Mouse (Mus musculus) heart, embryonic 10.5 days (tissue): Measurements from ENCODE around the gene Pex5l. TPM values are rescaled to one million over a fixed set of nuclear protein-coding genes. Genes with fewer than 3 reads are reported as not detected.
A peak's percentile ranks its signal among the peaks of the same experiment; 100 is the strongest.

Source experiments
- DNase-seq: peaks from one replicate; pipeline ENCODE4 v3.0.0-alpha.2; 2017; ENCODE audit warnings: low spot score
- H3K27ac ChIP-seq: fragments of 300-500 bp; sonication (generic); 2 replicates; pipeline ENCODE4 v1.5.1; 2016; ENCODE audit warnings: mild to moderate bottlenecking
- H3K27me3 ChIP-seq: fragments of 300-500 bp; sonication (generic); 2 replicates; pipeline ENCODE4 v1.6.1; 2016; ENCODE audit warnings: mild to moderate bottlenecking; ENCODE audit not compliant: poor library complexity, insufficient read depth, severe bottlenecking
- H3K36me3 ChIP-seq: fragments of 300-500 bp; sonication (generic); 2 replicates; pipeline ENCODE4 v1.6.1; 2016; ENCODE audit warnings: mild to moderate bottlenecking, moderate library complexity
- H3K4me1 ChIP-seq: fragments of 300-500 bp; sonication (generic); 2 replicates; pipeline ENCODE4 v1.6.1; 2016; ENCODE audit warnings: mild to moderate bottlenecking
- H3K4me3 ChIP-seq: fragments of 300-500 bp; sonication (generic); 2 replicates; pipeline ENCODE4 v1.5.1; 2016; ENCODE audit warnings: mild to moderate bottlenecking, moderate library complexity
- H3K9me3 ChIP-seq: fragments of 300-500 bp; sonication (generic); 2 replicates; pipeline ENCODE4 v1.6.1; 2016; ENCODE audit warnings: mild to moderate bottlenecking, moderate library complexity
- WGBS: fragments of 180-500 bp; shearing (Covaris S2); methylation state at CpG from one replicate; pipeline ENCODE4 v1.1.7; 2016; 5-methylcytosine and 5-hydroxymethylcytosine counted together
- polyA plus RNA-seq: library from polyadenylated mRNA; unstranded; fragments of >200 nt; fragmentation: Nextera tagmentation; extraction: Ambion mirVana; gene quantifications from 2 replicates; pipeline ENCODE4 v1.2.1, GENCODE M21; 2016

Gene Pex5l
- polyA plus RNA-seq, 1 experiment from 2014 or later = 0.14 TPM

GRCm38 (mm10) chr3:32970257-32970656 is 172.8 kb downstream of the Pex5l start:
- no peaks in the 10 kb centered on the region for H3K36me3 ChIP-seq
- no peak overlapping the region for H3K27ac ChIP-seq
- H3K4me3 ChIP-seq = no peak overlapping the region
- H3K4me1 ChIP-seq = no peaks in the 10 kb centered on the region
- WGBS = 85% methylated on average over 1 of the region's 1 CpGs
- no peak for DNase-seq
- H3K27me3 ChIP-seq = no peaks in the 10 kb centered on the region
- H3K9me3 ChIP-seq = no peaks in the 10 kb centered on the region

- no peak for DNase-seq
- no peaks in the 10 kb centered on the region for H3K9me3 ChIP-seq
- no peaks in the 10 kb centered on the region for H3K36me3 ChIP-seq
- H3K4me3 ChIP-seq = no peak overlapping the region
- 72% methylated on average over 1 of the region's 1 CpGs for WGBS
- H3K27me3 ChIP-seq = no peaks in the 10 kb centered on the region
- H3K4me1 ChIP-seq = no peaks in the 10 kb centered on the region
- no peak overlapping the region for H3K27ac ChIP-seq
These were observed 174.2 kb downstream of the Pex5l start for GRCm38 (mm10) chr3:32968671-32969425.

GRCm38 (mm10) chr3:32965528-32965927 is 177.5 kb downstream of the Pex5l start:
- 4% methylated on average over 2 of the region's 2 CpGs for WGBS

GRCm38 (mm10) chr3:32961494-32961893 is 181.6 kb downstream of the Pex5l start:
- Histone ChIP-seq H3K4me3 (no peak overlapping the region), H3K4me1 (no peaks in the 10 kb centered on the region), H3K27ac (no peak overlapping the region), H3K36me3 (no peaks in the 10 kb centered on the region), H3K27me3 (no peaks in the 10 kb centered on the region), H3K9me3 (no peaks in the 10 kb centered on the region)
- WGBS = 83% methylated on average over 3 of the region's 3 CpGs
- DNase-seq = no peak

More at GRCm38 (mm10) chr3:32965528-32965927, 177.5 kb downstream of the Pex5l start:
- no peak for DNase-seq
- no peaks in the 10 kb centered on the region for H3K9me3 ChIP-seq
- no peaks in the 10 kb centered on the region for H3K27me3 ChIP-seq
- H3K27ac ChIP-seq = no peak overlapping the region
- H3K4me3 ChIP-seq = no peak overlapping the region
- H3K36me3 ChIP-seq = no peaks in the 10 kb centered on the region
- no peaks in the 10 kb centered on the region for H3K4me1 ChIP-seq

GRCm38 (mm10) chr3:32951382-32951781 is 191.7 kb downstream of the Pex5l start:
- Histone ChIP-seq H3K9me3 (no peaks in the 10 kb centered on the region), H3K4me1 (no peaks in the 10 kb centered on the region), H3K36me3 (no peaks in the 10 kb centered on the region), H3K27me3 (no peaks in the 10 kb centered on the region), H3K27ac (no peak overlapping the region), H3K4me3 (no peak overlapping the region)
- WGBS = 33% methylated on average over 1 of the region's 1 CpGs
- DNase-seq = no peak

GRCm38 (mm10) chr3:32947486-32947885 is 195.6 kb downstream of the Pex5l start:
- 86% methylated on average over 5 of the region's 5 CpGs for WGBS
- Histone ChIP-seq H3K36me3 (no peaks in the 10 kb centered on the region), H3K4me3 (no peak overlapping the region), H3K4me1 (no peaks in the 10 kb centered on the region), H3K27me3 (no peaks in the 10 kb centered on the region), H3K27ac (no peak overlapping the region), H3K9me3 (no peaks in the 10 kb centered on the region)
- DNase-seq = no peak

- Histone ChIP-seq H3K4me3 (no peak overlapping the region), H3K27me3 (no peaks in the 10 kb centered on the region), H3K27ac (no peak overlapping the region), H3K9me3 (no peaks in the 10 kb centered on the region), H3K36me3 (peaks cover 15% of the 10 kb centered on the region), H3K4me1 (peaks cover 7% of the 10 kb centered on the region)
- WGBS = 71% methylated on average over 8 of the region's 8 CpGs
- DNase-seq = no peak
These were observed 203.1 kb downstream of the Pex5l start for GRCm38 (mm10) chr3:32939802-32940501.

- Histone ChIP-seq H3K9me3 (no peaks in the 10 kb centered on the region), H3K36me3 (peaks cover 90% of the 10 kb centered on the region), H3K4me1 (no peaks in the 10 kb centered on the region), H3K27ac (no peak overlapping the region), H3K27me3 (no peaks in the 10 kb centered on the region), H3K4me3 (no peak overlapping the region)
- 88% methylated on average over 6 of the region's 6 CpGs for WGBS
- no peak for DNase-seq
These were observed 218.9 kb downstream of the Pex5l start for GRCm38 (mm10) chr3:32924168-32924567.

- Histone ChIP-seq H3K9me3 (no peaks in the 10 kb centered on the region), H3K36me3 (peaks cover 42% of the 10 kb centered on the region), H3K27ac (no peak overlapping the region), H3K27me3 (no peaks in the 10 kb centered on the region), H3K4me1 (peaks cover 32% of the 10 kb centered on the region), H3K4me3 (no peak overlapping the region)
- 59% methylated on average over 7 of the region's 7 CpGs for whole genome bisulfite sequencing
- DNase-seq = no peak
These were observed 232.9 kb downstream of the Pex5l start for GRCm38 (mm10) chr3:32910071-32910551.

GRCm38 (mm10) chr3:32908400-32908799 is 234.6 kb downstream of the Pex5l start:
- Histone ChIP-seq H3K27ac (peak overlapping the region; percentile 69; the same call in 1 of the 2 replicates), H3K4me1 (peaks cover 49% of the 10 kb centered on the region), H3K27me3 (no peaks in the 10 kb centered on the region), H3K4me3 (0 out of 2 replicates have a peak overlapping the region, but pooled peaks have one; percentile 18), H3K9me3 (no peaks in the 10 kb centered on the region), H3K36me3 (peaks cover 26% of the 10 kb centered on the region)
- WGBS = 39% methylated on average over 3 of the region's 3 CpGs
- no peak for DNase-seq

GRCm38 (mm10) chr3:32905850-32906779 is 236.9 kb downstream of the Pex5l start:
- no peaks in the 10 kb centered on the region for H3K9me3 ChIP-seq
- no peak overlapping the region; the same call in 1 of the 2 replicates for H3K27ac ChIP-seq
- peaks cover 26% of the 10 kb centered on the region for H3K36me3 ChIP-seq
- no peaks in the 10 kb centered on the region for H3K27me3 ChIP-seq
- DNase-seq = no peak
- peaks cover 54% of the 10 kb centered on the region for H3K4me1 ChIP-seq
- 75% methylated on average over 8 of the region's 8 CpGs for WGBS
- H3K4me3 ChIP-seq = no peak overlapping the region

- Histone ChIP-seq H3K4me3 (no peak overlapping the region), H3K27me3 (no peaks in the 10 kb centered on the region), H3K4me1 (peaks cover 47% of the 10 kb centered on the region), H3K27ac (peak overlapping the region; percentile 67), H3K36me3 (peaks cover 31% of the 10 kb centered on the region), H3K9me3 (no peaks in the 10 kb centered on the region)
- no peak for DNase-seq
- 55% methylated on average over 1 of the region's 1 CpGs for WGBS
These were observed 238.4 kb downstream of the Pex5l start for GRCm38 (mm10) chr3:32904599-32904998.
